Mouse (Mus musculus) leukemia stem cell, adult 10-12 weeks (primary cell): ENCODE measurements around the gene Olfr16. TPM values are rescaled to one million over a fixed set of nuclear protein-coding genes. Genes with fewer than 3 reads are reported as not detected.

Source experiments
- polyA plus RNA-seq: library from polyadenylated mRNA; stranded (reverse); fragments of >175 nt; gene quantifications from 2 replicates; pipeline ENCODE4 v1.2.3, GENCODE M21; 2012; ENCODE audit warnings: low replicate concordance

The Olfr16 gene
- polyA plus RNA-seq, result not detected in 2 replicates

GRCm38 (mm10) chr1:172950160-172950559, at the start of gene Olfr16:
TSS of gene Olfr16 (plus strand) at chr1:172950409.

Other genes with a start within 250 kb of the Olfr16 start
- not detected in 2 replicates for gene Apcs, start 55.4 kb upstream of the Olfr16 start, polyA plus RNA-seq
- not detected in 2 replicates for gene Olfr1408, start 187.0 kb downstream of the Olfr16 start, polyA plus RNA-seq
- gene Olfr1406, start 240.2 kb downstream of the Olfr16 start, polyA plus RNA-seq, result not detected in 2 replicates
- gene Olfr218, start 247.4 kb downstream of the Olfr16 start, polyA plus RNA-seq, result not detected in 2 replicates